Mouse (Mus musculus) liver, embryonic 16.5 days (tissue): ENCODE results near the gene Prss48. TPM values are rescaled to one million over a fixed set of nuclear protein-coding genes. Genes with fewer than 3 reads are reported as not detected.
A peak's percentile ranks its signal among the peaks of the same experiment; 100 is the strongest.

ENCODE experiments used
- ATAC-seq: fragments of 200-750 bp; cut with Nextera tagmentation; 2 replicates; pipeline ENCODE4 v1.8.0; 2017; ENCODE audit warnings: low read depth, mild to moderate bottlenecking, moderate number of reproducible peaks, moderate library complexity
- H3K27ac ChIP-seq: fragments of 300-500 bp; sonication (generic); 2 replicates; pipeline ENCODE4 v1.5.1; 2014; ENCODE audit warnings: mild to moderate bottlenecking, low read length
- H3K27me3 ChIP-seq: fragments of 300-500 bp; sonication (generic); 2 replicates; pipeline ENCODE4 v1.6.1; 2014; ENCODE audit warnings: low read depth, low read length, mixed read lengths; ENCODE audit not compliant: control insufficient read depth, insufficient read depth
- H3K36me3 ChIP-seq: fragments of 300-500 bp; sonication (generic); 2 replicates; pipeline ENCODE4 v1.6.1; 2014; ENCODE audit warnings: mild to moderate bottlenecking; ENCODE audit not compliant: control insufficient read depth, insufficient read depth
- H3K4me1 ChIP-seq: fragments of 300-500 bp; sonication (generic); 2 replicates; pipeline ENCODE4 v1.6.1; 2014; ENCODE audit warnings: low read depth, low read length, mixed read lengths; ENCODE audit not compliant: control insufficient read depth
- H3K4me2 ChIP-seq: fragments of 300-500 bp; sonication (generic); 2 replicates; pipeline ENCODE4 v1.6.1; 2014; ENCODE audit warnings: low read depth, low read length, mixed read lengths
- H3K4me3 ChIP-seq: fragments of 300-500 bp; sonication (generic); 2 replicates; pipeline ENCODE4 v1.5.1; 2014; ENCODE audit warnings: low read depth, mild to moderate bottlenecking, low read length
- H3K9ac ChIP-seq: fragments of 300-500 bp; sonication (generic); 2 replicates; pipeline ENCODE4 v1.6.1; 2014; ENCODE audit warnings: low read depth, low read length
- H3K9me3 ChIP-seq: fragments of 300-500 bp; sonication (generic); replicated peaks from 2 replicates; pipeline ENCODE4 v1.6.1; 2016; ENCODE audit warnings: low read length; ENCODE audit not compliant: control insufficient read depth
- WGBS: fragments of 180-500 bp; shearing (Covaris S2); extraction: QIAGEN DNeasy Blood & Tissue Kit; methylation state at CpG from one replicate; pipeline ENCODE4 v1.1.7; 2014; ENCODE audit not compliant: insufficient replicate concordance; 5-methylcytosine and 5-hydroxymethylcytosine counted together
- polyA plus RNA-seq: library from polyadenylated mRNA; unstranded; fragments of >200 nt; fragmentation: Nextera tagmentation; extraction: Ambion mirVana; gene quantifications from 2 replicates; pipeline ENCODE4 v1.2.1, GENCODE M21; 2015

Gene Prss48
- polyA plus RNA-seq, 1 experiment from 2014 or later: not detected

- peaks cover 9% of the 10 kb centered on the region for H3K4me1 ChIP-seq
- H3K4me3 ChIP-seq: peak within 1 kb of the TSS; percentile 73
- H3K27me3 ChIP-seq: peaks cover 3% of the 10 kb centered on the region
- no peaks in the 10 kb centered on the region for H3K36me3 ChIP-seq
- peak; percentile 91 for ATAC-seq
- H3K4me2 ChIP-seq: peak within 1 kb of the TSS; percentile 82
- H3K27ac ChIP-seq: peak within 1 kb of the TSS; percentile 69
- peak within 1 kb of the TSS; percentile 65 for H3K9ac ChIP-seq
- 1% methylated on average over 66 of the region's 73 CpGs for WGBS
- H3K9me3 ChIP-seq: no peaks in the 10 kb centered on the region
Measured at GRCm38 (mm10) chr3:85970742-85971598, 31.3 kb downstream of the Prss48 start, which contains the start of gene Sh3d19. Gene Sh3d19, plus strand, starts transcription at chr3:85971109.

DNA sequence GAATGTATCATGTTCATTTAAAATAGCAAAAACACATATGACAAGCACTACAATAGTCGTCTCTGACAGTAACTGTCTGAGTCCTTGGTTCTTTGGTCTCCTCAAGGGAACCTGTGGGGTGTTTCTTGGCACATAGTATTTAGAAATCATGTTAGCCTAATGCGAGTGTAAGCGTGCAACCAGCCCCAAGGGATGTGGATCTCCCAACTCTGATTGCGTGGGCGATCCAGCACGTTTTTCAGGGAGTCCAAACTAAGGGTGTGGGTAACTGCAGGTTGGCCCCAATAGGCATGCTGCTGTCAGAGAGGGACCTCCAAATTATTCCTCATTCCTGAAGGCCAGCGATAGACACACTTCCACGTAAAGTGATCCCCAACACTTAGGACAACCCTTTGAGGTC is 33.3 kb downstream of the Prss48 start:
- Histone ChIP-seq H3K27me3 (peaks cover 3% of the 10 kb centered on the region), H3K9me3 (no peaks in the 10 kb centered on the region), H3K36me3 (no peaks in the 10 kb centered on the region), H3K4me3 (no peak overlapping the region), H3K27ac (no peak overlapping the region), H3K4me2 (no peak overlapping the region), H3K9ac (no peak overlapping the region), H3K4me1 (peaks cover 9% of the 10 kb centered on the region)
- no peak for ATAC-seq
- 74% methylated on average over 8 of the region's 8 CpGs for WGBS

- Histone ChIP-seq H3K27ac (no peak overlapping the region), H3K9ac (no peak overlapping the region), H3K36me3 (no peaks in the 10 kb centered on the region), H3K4me3 (no peak overlapping the region), H3K9me3 (no peaks in the 10 kb centered on the region), H3K4me2 (no peak overlapping the region), H3K27me3 (no peaks in the 10 kb centered on the region), H3K4me1 (peaks cover 1% of the 10 kb centered on the region)
- ATAC-seq: no peak
- 62% methylated on average over 4 of the region's 4 CpGs for WGBS
Measured at GRCm38 (mm10) chr3:85965479-85965878, 36.8 kb downstream of the Prss48 start.

GRCm38 (mm10) chr3:85961134-85961533 is 41.2 kb downstream of the Prss48 start:
- Histone ChIP-seq H3K4me3 (no peak overlapping the region), H3K4me2 (no peak overlapping the region), H3K9ac (no peak overlapping the region), H3K9me3 (no peaks in the 10 kb centered on the region), H3K27ac (no peak overlapping the region), H3K4me1 (no peaks in the 10 kb centered on the region), H3K36me3 (no peaks in the 10 kb centered on the region), H3K27me3 (no peaks in the 10 kb centered on the region)
- 33% methylated on average over 5 of the region's 5 CpGs for WGBS
- ATAC-seq: no peak

- 71% methylated on average over 1 of the region's 1 CpGs for WGBS
- H3K27ac ChIP-seq: no peak overlapping the region
- no peak for ATAC-seq
Measured at GRCm38 (mm10) chr3:85959669-85960068, 42.6 kb downstream of the Prss48 start.

DNA sequence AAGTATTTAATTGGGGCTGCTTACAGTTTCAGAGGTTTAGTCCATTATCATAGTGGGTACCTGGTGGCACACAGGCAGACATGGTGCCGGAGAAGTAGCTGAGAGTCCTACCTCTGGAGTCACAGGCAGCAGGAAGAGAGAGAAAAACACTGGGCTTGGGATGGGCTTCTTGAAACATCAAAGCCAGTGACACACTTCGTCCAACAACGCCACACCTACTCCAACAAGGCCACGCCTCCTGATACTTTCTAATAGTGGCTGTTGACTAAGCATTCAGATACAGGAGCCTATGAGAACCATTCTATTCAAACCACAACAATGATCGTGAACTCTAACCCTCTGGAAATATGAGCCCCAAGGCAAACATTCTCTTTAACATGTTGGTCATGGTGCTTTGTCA is 46.6 kb downstream of the Prss48 start:
- Histone ChIP-seq H3K36me3 (no peaks in the 10 kb centered on the region), H3K9ac (no peak overlapping the region), H3K4me2 (no peak overlapping the region), H3K9me3 (no peaks in the 10 kb centered on the region), H3K27me3 (no peaks in the 10 kb centered on the region), H3K4me1 (no peaks in the 10 kb centered on the region), H3K4me3 (no peak overlapping the region), H3K27ac (no peak overlapping the region)
- ATAC-seq: no peak
- WGBS: 76% methylated on average over 5 of the region's 5 CpGs

More at GRCm38 (mm10) chr3:85959669-85960068, 42.6 kb downstream of the Prss48 start:
- no peak overlapping the region for H3K4me3 ChIP-seq
- H3K4me2 ChIP-seq: no peak overlapping the region
- no peaks in the 10 kb centered on the region for H3K36me3 ChIP-seq
- no peaks in the 10 kb centered on the region for H3K27me3 ChIP-seq
- no peaks in the 10 kb centered on the region for H3K4me1 ChIP-seq
- no peaks in the 10 kb centered on the region for H3K9me3 ChIP-seq
- H3K9ac ChIP-seq: no peak overlapping the region

- Histone ChIP-seq H3K9ac (no peak overlapping the region), H3K4me1 (no peaks in the 10 kb centered on the region), H3K36me3 (no peaks in the 10 kb centered on the region), H3K4me2 (no peak overlapping the region), H3K27me3 (no peaks in the 10 kb centered on the region), H3K4me3 (no peak overlapping the region), H3K27ac (no peak overlapping the region), H3K9me3 (no peaks in the 10 kb centered on the region)
- 88% methylated on average over 9 of the region's 9 CpGs for WGBS
- ATAC-seq: no peak
Measured at GRCm38 (mm10) chr3:85955269-85955668, 47.0 kb downstream of the Prss48 start.

GRCm38 (mm10) chr3:85952696-85953283 is 49.5 kb downstream of the Prss48 start:
- Histone ChIP-seq H3K4me1 (no peaks in the 10 kb centered on the region), H3K27ac (no peak overlapping the region), H3K4me3 (no peak overlapping the region), H3K27me3 (no peaks in the 10 kb centered on the region), H3K9me3 (no peaks in the 10 kb centered on the region), H3K9ac (no peak overlapping the region), H3K4me2 (no peak overlapping the region), H3K36me3 (no peaks in the 10 kb centered on the region)
- no peak for ATAC-seq
- 73% methylated on average over 10 of the region's 10 CpGs for WGBS

DNA sequence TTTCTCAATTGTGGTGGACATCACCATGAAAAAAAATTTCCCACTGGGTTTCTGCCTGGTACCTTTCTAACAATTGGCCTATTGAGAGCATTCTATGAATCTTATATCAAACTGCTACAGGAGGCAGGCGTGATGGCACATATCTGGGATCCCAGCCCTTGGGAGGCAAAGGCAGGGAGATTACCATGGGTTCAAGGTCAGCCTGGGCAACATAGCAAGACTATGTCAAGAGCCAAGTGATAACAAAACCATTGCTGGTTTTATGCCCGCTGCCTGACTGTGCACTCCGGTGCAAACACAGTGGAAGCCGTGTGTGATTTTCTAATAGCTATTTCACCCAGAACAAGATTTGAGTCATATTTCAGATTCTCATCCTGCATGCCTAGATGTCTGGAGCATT is 51.4 kb downstream of the Prss48 start:
- Histone ChIP-seq H3K36me3 (no peaks in the 10 kb centered on the region), H3K4me2 (no peak overlapping the region), H3K9me3 (no peaks in the 10 kb centered on the region), H3K4me3 (no peak overlapping the region), H3K27ac (no peak overlapping the region), H3K4me1 (no peaks in the 10 kb centered on the region), H3K9ac (no peak overlapping the region), H3K27me3 (no peaks in the 10 kb centered on the region)
- WGBS: 73% methylated on average over 4 of the region's 4 CpGs
- ATAC-seq: no peak
